Mouse (Mus musculus): Measurements from ENCODE around the gene Gstcd.

DNA sequence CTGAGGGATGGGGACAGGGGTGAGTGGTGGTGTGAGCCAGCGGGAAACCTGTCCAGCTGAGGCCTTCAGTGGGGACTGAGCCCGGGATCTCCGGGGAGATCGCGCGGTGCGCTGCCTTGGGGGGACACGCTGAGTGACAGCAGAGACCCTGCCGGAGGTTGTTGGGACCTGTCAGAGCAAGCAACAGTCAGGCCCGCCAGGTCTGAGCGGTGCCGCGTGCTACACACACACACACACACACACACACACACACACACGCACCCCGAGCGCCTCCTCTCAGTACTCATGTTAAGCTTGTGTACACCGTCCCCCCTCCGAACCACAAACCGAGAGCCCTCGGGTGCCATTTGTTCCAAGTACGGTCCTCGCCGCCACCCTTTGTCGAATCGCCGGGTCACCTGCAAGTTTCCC lies 142.4 kb downstream of the Gstcd start:
- no peak for TF ChIP-seq CTCF (IDR thresholded peaks at IDR 0.05; ENCODE audit: control insufficient read depth, insufficient read depth, insufficient read length)
- no peak for TF ChIP-seq MYOG (IDR thresholded peaks at IDR 0.05; ENCODE audit: control insufficient read depth, extremely low read depth, insufficient read length)
- no peak for TF ChIP-seq USF1 (IDR thresholded peaks at IDR 0.05; ENCODE audit: low read depth)
- no peak for TF ChIP-seq MAX (IDR thresholded peaks at IDR 0.05)
- no peak for TF ChIP-seq FOSL1 (IDR thresholded peaks at IDR 0.05; ENCODE audit: insufficient read depth, low read length, poor library complexity, severe bottlenecking)
- no peak for TF ChIP-seq CEBPB (IDR thresholded peaks at IDR 0.05; ENCODE audit: low read depth)

Data from C2C12 (cell line).